Mouse (Mus musculus) forelimb bud, embryonic 11.5 days (tissue): ENCODE results near the gene Rnf168.

ENCODE experiments used
- DNase-seq: peaks from one replicate; pipeline ENCODE4 v3.0.0-alpha.2; 2012; ENCODE audit warnings: low read depth, low spot score

Gene Rnf168

GRCm38 (mm10) chr16:32312859-32313258 is 35.6 kb downstream of the Rnf168 start:
- no peak for DNase-seq

DNA sequence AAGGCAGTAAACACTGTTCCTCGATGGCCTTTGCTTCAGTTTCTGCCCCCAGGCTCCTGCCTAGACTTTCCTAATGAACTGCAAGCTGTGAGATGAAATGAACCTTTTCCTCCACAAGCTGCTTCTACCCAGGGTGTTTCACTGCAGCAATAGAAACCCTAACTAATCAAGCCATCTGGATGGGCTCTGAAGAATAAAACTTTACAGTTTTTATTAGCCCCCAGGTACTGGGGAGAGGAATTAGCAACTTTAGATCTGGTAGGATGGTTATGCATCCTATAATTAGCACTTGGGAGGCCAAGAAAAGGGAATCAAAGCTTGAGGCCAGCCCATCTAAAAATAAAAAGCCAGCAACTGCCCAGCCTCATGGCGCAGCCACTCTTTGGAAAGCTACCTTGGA is 39.3 kb downstream of the Rnf168 start:
- peak; percentile 76 for DNase-seq

GRCm38 (mm10) chr16:32323953-32324352 is 46.7 kb downstream of the Rnf168 start:
- no peak for DNase-seq

DNA sequence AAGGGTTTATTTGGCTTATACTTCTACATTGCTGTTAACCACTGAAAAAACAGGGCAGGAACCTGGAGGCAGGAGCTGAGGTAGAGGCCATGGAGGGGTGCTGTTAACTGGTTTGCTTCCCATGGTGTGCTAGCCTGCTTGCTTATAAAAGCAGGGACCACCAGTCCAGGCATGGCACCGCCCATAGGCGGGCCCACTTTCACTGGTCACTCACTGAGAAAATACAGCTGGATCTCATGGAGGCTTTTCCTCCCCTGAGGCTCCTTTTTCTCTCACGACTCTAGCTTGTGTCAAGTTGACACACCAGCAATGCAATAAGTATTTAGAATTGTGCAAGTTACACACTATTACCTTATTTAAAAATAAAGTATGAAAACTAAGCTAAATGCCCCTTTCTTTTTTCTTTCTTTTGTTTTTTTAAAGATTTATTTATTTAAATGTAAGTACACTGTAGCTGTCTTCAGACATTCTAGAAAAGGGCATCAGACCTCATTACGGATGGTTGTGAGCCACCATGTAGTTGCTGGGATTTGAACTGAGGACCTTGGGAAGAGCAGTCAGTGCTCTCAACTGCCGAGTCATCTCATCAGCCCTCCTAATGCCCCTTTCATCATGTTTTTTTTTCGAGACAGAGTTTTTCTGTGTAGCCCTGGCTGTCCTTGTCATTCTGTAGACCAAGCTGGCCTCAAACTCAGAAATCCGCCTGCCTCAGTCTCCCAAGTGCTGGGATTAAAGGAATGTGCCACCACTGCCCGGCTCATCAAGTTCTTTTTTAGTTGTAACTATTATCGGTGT is 53.8 kb downstream of the Rnf168 start:
- no peak for DNase-seq

DNA sequence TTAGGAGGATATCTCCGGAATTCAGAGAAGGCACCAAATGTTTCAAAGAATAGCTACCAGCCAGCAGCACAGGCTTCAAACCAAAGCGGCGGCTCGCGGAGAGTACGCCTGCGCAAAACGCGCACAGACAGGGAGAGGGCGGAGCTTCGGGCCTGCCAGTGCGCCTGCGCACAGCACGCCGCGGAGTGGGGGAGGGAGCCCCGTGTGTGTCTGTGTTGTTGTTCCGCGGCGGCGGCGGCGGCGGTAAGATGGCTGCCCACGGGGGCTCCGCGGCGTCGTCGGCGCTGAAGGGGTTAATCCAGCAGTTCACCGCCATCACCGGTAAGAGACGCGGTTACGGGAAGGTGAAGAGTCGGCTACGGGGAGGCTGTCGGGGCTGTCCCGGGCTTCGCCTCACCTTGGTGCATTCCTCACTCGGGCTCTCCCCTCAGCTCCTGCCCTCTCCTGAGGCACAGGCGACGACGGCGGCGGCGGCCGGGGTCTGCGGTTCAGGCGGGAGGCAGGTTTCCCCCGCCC is 54.8 kb downstream of the Rnf168 start, which contains the start of gene Ubxn7:
Gene Ubxn7 (plus strand): TSS at position 218 of the 516 bp plus-strand sequence.
- DNase-seq = peak; percentile 97

GRCm38 (mm10) chr16:32332556-32333511 is 55.6 kb downstream of the Rnf168 start:
- peak; percentile 58 for DNase-seq

DNA sequence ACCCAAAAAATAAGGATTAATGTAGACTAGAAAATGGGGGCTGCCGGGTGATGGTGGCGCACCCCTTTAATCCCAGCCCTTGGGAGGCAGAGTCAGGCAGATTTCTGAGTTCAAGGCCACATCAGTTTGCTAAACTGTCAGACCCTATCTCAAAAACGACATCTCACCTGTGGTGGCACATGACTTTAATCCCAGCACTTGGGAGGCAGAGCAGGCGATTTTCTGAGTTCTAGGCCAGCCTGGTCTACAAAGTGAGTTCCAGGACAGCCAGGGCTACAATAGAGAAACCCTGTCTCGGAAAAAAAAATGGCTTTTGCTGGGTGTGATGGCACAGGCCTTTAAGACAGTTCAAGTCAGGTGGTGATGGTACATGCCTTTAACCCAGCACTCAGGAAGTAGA is 57.9 kb downstream of the Rnf168 start:
- DNase-seq = no peak

GRCm38 (mm10) chr16:32336026-32336780 is 58.9 kb downstream of the Rnf168 start:
- DNase-seq = no peak

DNA sequence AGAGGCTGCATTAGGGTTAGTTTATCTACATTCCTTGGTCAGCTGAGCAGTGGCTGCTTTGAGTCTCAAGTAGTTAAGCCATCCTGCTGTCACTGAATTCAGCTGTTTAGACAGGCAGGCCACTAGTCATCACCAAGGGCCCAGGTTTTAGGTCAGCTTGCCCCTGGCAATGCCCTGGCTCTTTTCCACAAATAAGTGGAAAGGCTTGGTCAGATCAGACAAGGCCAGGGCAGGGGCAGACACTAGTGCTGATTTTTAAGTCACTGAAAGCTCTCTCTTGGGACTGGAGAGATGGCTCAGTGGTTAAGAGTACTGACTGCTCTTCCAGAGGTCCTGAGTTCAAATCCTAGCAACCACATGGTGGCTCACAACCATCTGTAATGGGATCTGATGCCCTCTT is 59.7 kb downstream of the Rnf168 start:
- no peak for DNase-seq

DNA sequence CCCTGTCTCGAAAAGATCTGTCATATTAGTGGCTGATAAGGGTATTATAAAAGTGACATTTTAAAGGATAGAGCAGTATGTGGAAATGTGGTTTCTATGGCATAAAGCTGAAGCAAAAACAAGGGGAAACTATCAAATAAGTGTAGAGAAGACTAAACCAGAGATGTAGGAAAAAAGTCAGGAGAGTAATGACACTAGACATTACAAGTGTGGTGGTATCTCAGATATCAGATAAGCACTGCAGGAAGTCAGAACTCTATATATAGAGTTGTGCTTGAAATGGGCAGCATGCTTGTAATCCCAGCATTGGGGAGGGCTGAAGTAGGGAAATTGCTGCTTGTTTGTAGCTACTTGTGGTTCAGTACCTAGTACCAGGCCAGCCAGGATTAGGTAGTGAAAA is 63.2 kb downstream of the Rnf168 start:
- DNase-seq = no peak

DNA sequence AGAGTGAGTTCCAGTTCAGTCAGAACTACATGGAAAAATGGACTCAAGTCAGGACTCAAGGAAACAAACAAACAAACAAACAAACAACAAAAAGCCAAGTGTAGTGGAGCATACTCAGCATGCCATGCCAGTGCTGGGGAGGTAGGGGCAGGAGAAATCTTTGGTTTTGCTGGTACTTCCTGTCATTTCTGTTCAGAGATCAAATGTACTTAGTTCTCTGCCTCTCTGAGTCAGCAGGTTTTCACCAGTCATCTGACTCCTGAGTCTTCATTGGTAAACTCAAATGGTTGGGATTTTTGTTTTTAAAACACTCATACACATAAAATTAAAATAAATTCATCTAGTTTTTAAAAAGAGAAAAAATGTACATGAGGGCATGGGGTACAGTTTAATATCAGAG is 68.3 kb downstream of the Rnf168 start:
- DNase-seq = no peak

- DNase-seq = no peak
Measured at GRCm38 (mm10) chr16:32350776-32351175, 73.5 kb downstream of the Rnf168 start.
